Mouse (Mus musculus) heart, postnatal 4 days (tissue): Measurements from ENCODE around the gene Entpd1. TPM values are rescaled to one million over a fixed set of nuclear protein-coding genes. Genes with fewer than 3 reads are reported as not detected.
A peak's percentile ranks its signal among the peaks of the same experiment; 100 is the strongest.
"Not testable (repeated sequence)": the region's sequence is repeated elsewhere in the genome, so short reads cannot be mapped to it uniquely, and the experiment has no call there.

Experiments
- DNase-seq: peaks from one replicate; pipeline ENCODE4 v3.0.0; 2021
- total RNA-seq, 2 experiments: library from RNA; stranded (reverse); gene quantifications; 2 replicates each; pipeline ENCODE4 v1.2.3; 2021

Entpd1 gene
- total RNA-seq = 10 to 100 TPM; 32.3 to 33.3 TPM

- peak; percentile 98 for DNase-seq
Observed at GRCm38 (mm10) chr19:40611830-40612506, at the start of gene Entpd1, which contains the start of gene Tctn3. Entpd1 (plus strand) TSS chr19:40612366. Tctn3 (minus strand) TSS chr19:40612233.

- DNase-seq = no peak
Observed at GRCm38 (mm10) chr19:40563880-40564645, 48.1 kb upstream of the Entpd1 start.

- peak; percentile 38 for DNase-seq
Observed at GRCm38 (mm10) chr19:40567616-40568015, 44.5 kb upstream of the Entpd1 start.

- peak; percentile 76 for DNase-seq
Observed at GRCm38 (mm10) chr19:40570726-40571125, 41.4 kb upstream of the Entpd1 start.

DNA sequence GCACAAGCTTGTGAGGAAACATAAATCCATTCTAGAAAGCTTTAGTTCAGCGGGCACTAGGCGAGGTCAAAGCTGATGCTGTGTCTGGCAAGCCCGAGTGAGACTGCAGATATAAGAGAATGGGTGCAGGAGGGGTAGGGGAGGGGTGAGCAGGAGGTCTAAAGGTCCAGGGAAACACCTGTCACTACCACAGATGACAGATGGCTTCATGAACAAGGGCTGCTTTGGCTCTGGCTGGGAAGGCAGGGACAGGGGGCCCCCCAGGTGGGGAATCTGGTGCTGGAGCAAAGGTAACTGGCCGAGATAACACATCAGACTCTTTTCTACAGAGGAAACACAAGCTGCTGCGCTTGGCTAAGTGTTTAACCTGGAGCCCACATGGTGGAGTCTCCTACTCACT, 36.7 kb upstream of the Entpd1 start:
- DNase-seq = no peak

DNA sequence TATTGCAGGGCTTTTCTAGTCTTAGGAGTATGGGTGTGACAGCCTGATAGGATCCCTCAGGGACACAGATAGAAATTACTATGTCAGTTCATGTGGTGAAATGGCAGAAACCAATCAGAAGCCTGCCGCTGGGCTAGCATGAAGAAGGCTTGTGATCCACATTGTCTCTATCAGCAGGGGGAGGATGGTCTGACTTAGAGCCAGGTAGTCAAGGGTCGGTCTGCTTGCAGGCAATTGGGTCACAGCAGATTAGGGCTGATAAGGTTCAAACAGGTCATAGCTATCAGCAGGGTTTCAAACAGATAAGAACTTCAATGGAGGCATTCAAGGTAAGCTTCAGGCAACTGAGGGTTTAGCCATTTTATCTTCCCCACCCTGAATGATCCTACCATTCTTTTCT, 31.3 kb upstream of the Entpd1 start:
- no peak for DNase-seq

DNA sequence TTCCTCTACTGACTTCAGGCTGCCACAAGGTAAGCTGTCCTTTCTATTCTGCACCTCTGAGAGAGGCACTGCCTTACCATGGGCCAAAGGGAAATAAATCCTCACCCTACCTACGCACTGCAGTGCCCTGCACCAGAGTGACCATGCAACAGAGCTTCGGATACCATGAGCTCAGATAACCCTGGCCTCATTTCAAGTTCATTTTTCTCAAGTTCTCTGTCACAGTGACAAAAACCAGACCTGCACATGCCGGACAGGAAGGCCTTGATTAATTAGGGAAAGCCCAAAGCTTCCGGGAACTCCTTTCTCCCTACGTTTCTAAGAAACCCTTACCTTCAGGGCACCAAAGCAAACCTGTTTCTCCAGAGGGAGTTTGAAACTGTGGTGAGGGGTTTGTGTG, 30.5 kb upstream of the Entpd1 start:
- DNase-seq = peak; percentile 32

DNA sequence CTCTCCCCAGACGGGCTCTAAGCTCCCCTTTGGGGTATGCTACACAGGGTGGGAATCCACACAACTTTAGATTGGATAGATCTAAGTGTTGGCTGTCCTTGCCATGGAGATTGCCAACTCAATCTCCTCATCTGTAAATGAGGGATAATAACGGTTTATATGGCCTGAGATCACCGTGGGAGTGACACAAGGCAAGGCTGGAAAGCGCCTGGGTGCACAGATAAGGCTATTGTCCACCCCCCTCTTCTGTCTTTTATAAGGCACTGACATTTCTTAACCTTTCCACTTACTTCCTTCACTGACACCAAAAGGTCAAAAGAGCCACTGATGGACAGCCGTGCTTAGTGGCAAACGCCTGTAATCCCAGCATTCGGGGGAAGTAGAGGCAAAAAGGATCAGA, 25.3 kb upstream of the Entpd1 start:
- DNase-seq = no peak

- DNase-seq = no peak
Observed at GRCm38 (mm10) chr19:40587491-40588292, 24.5 kb upstream of the Entpd1 start.

DNA sequence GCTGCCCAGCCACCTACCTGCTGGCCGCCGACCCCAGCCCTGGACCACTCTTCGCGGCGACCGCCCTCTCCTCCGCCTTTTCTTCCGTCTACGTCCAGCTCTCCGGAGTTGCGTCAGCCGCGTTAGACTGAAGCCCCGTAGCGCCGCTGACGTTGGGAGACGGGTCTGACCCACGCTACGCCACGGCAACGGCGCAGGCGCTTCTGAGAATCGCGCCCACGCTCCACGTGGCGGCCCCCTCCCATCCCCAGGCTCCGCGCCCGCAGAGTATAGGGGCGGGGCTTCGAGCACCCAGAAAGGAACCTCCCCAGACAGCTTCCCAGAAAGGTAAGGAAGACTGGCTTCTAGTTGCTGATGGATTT, 23.9 kb upstream of the Entpd1 start, which contains the start of gene Aldh18a1:
Gene Aldh18a1 (minus strand): TSS at position 171 of the 362 bp plus-strand sequence.
- DNase-seq = peak; percentile 97

GRCm38 (mm10) chr19:40588847-40589529, 23.2 kb upstream of the Entpd1 start:
- peak; percentile 94 for DNase-seq

- no peak for DNase-seq
Observed at GRCm38 (mm10) chr19:40589530-40589880, 22.7 kb upstream of the Entpd1 start.

DNA sequence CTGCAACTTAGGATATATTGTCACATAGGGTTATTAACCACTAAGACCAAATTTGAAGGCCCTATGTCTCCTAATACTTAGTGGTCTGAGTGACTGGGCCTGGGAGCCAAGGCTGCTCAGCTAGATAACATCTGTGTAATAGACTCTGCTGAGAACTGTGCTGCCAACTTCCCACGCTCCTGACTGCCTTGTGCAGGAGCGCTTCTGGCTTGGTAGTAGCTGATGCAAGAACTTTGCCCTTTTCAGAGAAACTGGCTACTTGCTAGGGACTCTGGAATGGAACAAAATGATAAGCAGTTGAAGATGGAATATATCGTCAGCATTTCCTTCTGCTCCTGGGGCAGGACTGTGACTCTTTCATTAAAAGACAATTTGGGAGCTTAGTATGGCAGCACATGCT, 16.9 kb upstream of the Entpd1 start:
- no peak for DNase-seq

- peak; percentile 38 for DNase-seq
Observed at GRCm38 (mm10) chr19:40595831-40596230, 16.3 kb upstream of the Entpd1 start.

GRCm38 (mm10) chr19:40600846-40601245, 11.3 kb upstream of the Entpd1 start:
- not testable (repeated sequence) for DNase-seq

DNA sequence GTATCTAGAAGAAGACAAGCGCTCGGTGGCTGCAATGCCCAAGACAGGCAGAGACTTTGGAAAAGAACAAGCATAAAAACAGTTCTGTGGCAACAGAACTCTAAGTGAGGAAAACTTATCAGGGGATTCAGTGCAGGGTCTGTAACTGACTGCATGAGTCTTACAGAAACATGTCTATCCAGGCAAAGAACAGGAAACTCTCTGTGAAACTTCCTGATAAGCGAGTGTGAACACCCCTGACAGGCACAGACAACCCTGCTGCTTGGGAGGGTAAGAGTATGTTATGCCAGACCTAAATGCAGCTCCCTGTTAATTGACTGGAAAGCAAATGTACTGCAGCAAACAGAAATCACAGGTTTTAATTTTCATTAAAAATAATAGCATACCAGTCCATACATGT, 10.3 kb upstream of the Entpd1 start:
- no peak for DNase-seq

GRCm38 (mm10) chr19:40605189-40605588, 7.0 kb upstream of the Entpd1 start:
- DNase-seq = no peak

- DNase-seq = no peak
Observed at GRCm38 (mm10) chr19:40607676-40608075, 4.5 kb upstream of the Entpd1 start.

DNA sequence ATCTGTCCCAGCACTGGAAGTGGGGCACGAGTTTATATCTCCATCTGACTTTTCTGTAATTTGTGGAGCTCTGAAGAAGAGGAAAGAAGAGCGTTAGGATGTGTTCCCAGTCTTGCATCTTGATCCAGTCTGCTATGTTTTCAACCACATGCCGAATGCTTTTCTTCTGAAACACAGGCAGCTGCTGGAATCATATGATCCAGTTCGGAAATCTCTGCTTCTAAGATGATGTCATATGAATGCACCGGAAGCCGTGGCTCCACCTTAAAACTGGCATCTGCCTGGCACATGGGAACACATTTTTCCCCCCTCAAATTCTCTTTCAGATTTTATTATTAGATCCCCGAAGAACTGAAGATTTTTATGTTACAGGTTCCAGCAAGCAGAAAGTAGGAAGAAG, 2.6 kb downstream of the Entpd1 start:
- DNase-seq = no peak

DNA sequence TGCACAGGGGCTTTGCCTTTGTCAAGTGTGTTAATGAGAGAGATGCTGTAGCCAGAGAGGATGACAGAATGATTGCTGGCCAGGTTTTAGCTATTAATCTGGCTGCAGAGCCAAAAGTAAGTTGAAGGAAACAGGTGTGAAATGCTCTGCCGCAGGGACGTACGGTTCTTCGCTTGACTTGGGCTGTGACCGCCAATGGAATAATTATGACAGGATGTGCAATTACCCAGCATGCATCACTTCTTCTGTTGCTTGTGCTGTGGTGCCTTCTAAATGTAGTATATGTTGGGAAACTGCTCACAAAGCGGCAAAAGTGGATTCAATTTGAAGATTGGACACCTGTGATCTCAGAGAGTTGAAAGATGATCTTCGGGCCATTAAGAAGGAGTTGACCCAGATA, 3.9 kb downstream of the Entpd1 start:
- DNase-seq = no peak

DNA sequence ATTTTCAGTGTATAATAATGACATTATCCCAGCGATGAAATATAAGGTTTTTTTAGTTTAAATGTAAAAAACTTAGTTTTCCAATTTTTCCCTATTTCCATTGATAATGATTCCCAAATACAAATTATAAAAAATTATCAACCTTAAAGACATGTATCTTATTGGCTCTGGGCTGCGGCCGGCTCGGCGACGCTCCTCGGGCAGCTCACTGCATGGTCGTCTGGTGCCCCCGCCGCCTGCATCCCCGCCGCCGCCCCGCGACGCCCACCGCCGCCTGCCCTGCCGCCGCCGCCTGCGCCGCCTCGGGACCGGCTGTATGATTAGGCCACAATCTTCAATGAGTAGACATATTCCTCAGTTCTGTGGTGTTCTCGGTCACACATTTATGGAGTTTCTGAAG, 9.4 kb downstream of the Entpd1 start:
- DNase-seq = not testable (repeated sequence)

- DNase-seq = no peak
Observed at GRCm38 (mm10) chr19:40625935-40626334, 13.8 kb downstream of the Entpd1 start.

GRCm38 (mm10) chr19:40628950-40629349, 16.8 kb downstream of the Entpd1 start:
- no peak for DNase-seq
